Mouse (Mus musculus) heart, embryonic 12.5 days (tissue): ENCODE results near the gene Insyn1. TPM values are rescaled to one million over a fixed set of nuclear protein-coding genes. Genes with fewer than 3 reads are reported as not detected.

Experiments used
- ATAC-seq: fragments of 200-750 bp; cut with Nextera tagmentation; 2 replicates; pipeline ENCODE4 v1.8.0; 2017; ENCODE audit warnings: moderate TSS enrichment, moderate library complexity; ENCODE audit not compliant: insufficient number of reproducible peaks, low FRiP score
- H3K27ac ChIP-seq: fragments of 300-500 bp; sonication (generic); 2 replicates; pipeline ENCODE4 v1.5.1; 2016; ENCODE audit warnings: mild to moderate bottlenecking, moderate library complexity; ENCODE audit not compliant: poor library complexity, severe bottlenecking
- H3K27me3 ChIP-seq: fragments of 300-500 bp; sonication (generic); replicated peaks from 2 replicates; pipeline ENCODE4 v1.6.1; 2016; ENCODE audit warnings: mild to moderate bottlenecking, moderate library complexity
- H3K36me3 ChIP-seq: fragments of 300-500 bp; sonication (generic); 2 replicates; pipeline ENCODE4 v1.6.1; 2016; ENCODE audit warnings: mild to moderate bottlenecking, moderate library complexity
- H3K4me1 ChIP-seq: fragments of 300-500 bp; sonication (generic); replicated peaks from 2 replicates; pipeline ENCODE4 v1.6.1; 2016; ENCODE audit warnings: mild to moderate bottlenecking
- H3K4me2 ChIP-seq: fragments of 300-500 bp; sonication (generic); 2 replicates; pipeline ENCODE4 v1.6.1; 2016; ENCODE audit warnings: mild to moderate bottlenecking, moderate library complexity
- H3K4me3 ChIP-seq: fragments of 300-500 bp; sonication (generic); 2 replicates; pipeline ENCODE4 v1.5.1; 2016; ENCODE audit warnings: mild to moderate bottlenecking
- H3K9ac ChIP-seq: fragments of 300-500 bp; sonication (generic); 2 replicates; pipeline ENCODE4 v1.6.1; 2016; ENCODE audit warnings: mild to moderate bottlenecking, moderate library complexity
- H3K9me3 ChIP-seq: fragments of 300-500 bp; sonication (generic); replicated peaks from 2 replicates; pipeline ENCODE4 v1.6.1; 2016; ENCODE audit warnings: mild to moderate bottlenecking, moderate library complexity
- WGBS: fragments of 180-500 bp; shearing (Covaris S2); methylation state at CpG from one replicate; pipeline ENCODE4 v1.1.7; 2016; 5-methylcytosine and 5-hydroxymethylcytosine counted together
- polyA plus RNA-seq: library from polyadenylated mRNA; unstranded; fragments of >200 nt; fragmentation: Nextera tagmentation; extraction: Ambion mirVana; gene quantifications from 2 replicates; pipeline ENCODE4 v1.2.1, GENCODE M21; 2016

Gene Insyn1
- polyA plus RNA-seq, 1 experiment from 2014 or later: 0.97 TPM

- no peak for ATAC-seq
These were observed 34.5 kb upstream of the Insyn1 start for GRCm38 (mm10) chr9:58453791-58454378.

GRCm38 (mm10) chr9:58454886-58455285 lies 33.5 kb upstream of the Insyn1 start:
- H3K4me3 ChIP-seq: no peak overlapping the region
- ATAC-seq: no peak
- peaks cover 5% of the 10 kb centered on the region; the same call in 1 of the 2 replicates for H3K4me1 ChIP-seq
- WGBS: 35% methylated on average over 3 of the region's 3 CpGs
- H3K9ac ChIP-seq: no peak overlapping the region
- no peak overlapping the region for H3K4me2 ChIP-seq
- H3K9me3 ChIP-seq: no peaks in the 10 kb centered on the region
- no peak overlapping the region for H3K27ac ChIP-seq
- no peaks in the 10 kb centered on the region for H3K36me3 ChIP-seq
- H3K27me3 ChIP-seq: 0 out of 2 replicates have a peak, but pooled peaks cover 1% of the 10 kb centered on the region

More at GRCm38 (mm10) chr9:58453791-58454378, 34.5 kb upstream of the Insyn1 start:
- Histone ChIP-seq H3K36me3 (no peaks in the 10 kb centered on the region), H3K9ac (no peak overlapping the region), H3K4me3 (no peak overlapping the region), H3K27ac (no peak overlapping the region), H3K9me3 (no peaks in the 10 kb centered on the region), H3K27me3 (0 out of 2 replicates have a peak, but pooled peaks cover 3% of the 10 kb centered on the region), H3K4me1 (peaks cover 5% of the 10 kb centered on the region; the same call in 1 of the 2 replicates), H3K4me2 (no peak overlapping the region)
- WGBS: 59% methylated on average over 5 of the region's 5 CpGs

GRCm38 (mm10) chr9:58455798-58456197 lies 32.6 kb upstream of the Insyn1 start:
- no peak overlapping the region for H3K9ac ChIP-seq
- H3K27ac ChIP-seq: no peak overlapping the region
- no peaks in the 10 kb centered on the region for H3K9me3 ChIP-seq
- H3K36me3 ChIP-seq: no peaks in the 10 kb centered on the region
- ATAC-seq: no peak
- H3K4me3 ChIP-seq: no peak overlapping the region
- WGBS: 26% methylated on average over 13 of the region's 13 CpGs
- no peaks in the 10 kb centered on the region for H3K27me3 ChIP-seq
- no peak overlapping the region for H3K4me2 ChIP-seq
- H3K4me1 ChIP-seq: peaks cover 5% of the 10 kb centered on the region; the same call in 1 of the 2 replicates

- WGBS: 66% methylated on average over 7 of the region's 7 CpGs
- Histone ChIP-seq H3K27me3 (no peaks in the 10 kb centered on the region), H3K4me3 (no peak overlapping the region), H3K4me1 (peaks cover 5% of the 10 kb centered on the region; the same call in 1 of the 2 replicates), H3K4me2 (no peak overlapping the region), H3K9ac (no peak overlapping the region), H3K9me3 (no peaks in the 10 kb centered on the region), H3K27ac (no peak overlapping the region), H3K36me3 (no peaks in the 10 kb centered on the region)
- ATAC-seq: no peak
These were observed 30.9 kb upstream of the Insyn1 start for GRCm38 (mm10) chr9:58457481-58457955.

- no peak overlapping the region for H3K9ac ChIP-seq
- H3K36me3 ChIP-seq: no peaks in the 10 kb centered on the region
- H3K27ac ChIP-seq: no peak overlapping the region
- H3K27me3 ChIP-seq: no peaks in the 10 kb centered on the region
- WGBS: 75% methylated on average over 3 of the region's 3 CpGs
- no peaks in the 10 kb centered on the region for H3K9me3 ChIP-seq
- H3K4me1 ChIP-seq: peaks cover 5% of the 10 kb centered on the region; the same call in 1 of the 2 replicates
- no peak overlapping the region for H3K4me3 ChIP-seq
- no peak for ATAC-seq
- H3K4me2 ChIP-seq: no peak overlapping the region
These were observed 30.1 kb upstream of the Insyn1 start for GRCm38 (mm10) chr9:58458341-58458740.

GRCm38 (mm10) chr9:58458856-58459553 lies 29.4 kb upstream of the Insyn1 start:
- no peaks in the 10 kb centered on the region for H3K9me3 ChIP-seq
- H3K4me2 ChIP-seq: no peak overlapping the region
- H3K4me3 ChIP-seq: no peak overlapping the region
- H3K27ac ChIP-seq: no peak overlapping the region
- H3K4me1 ChIP-seq: peaks cover 5% of the 10 kb centered on the region; the same call in 1 of the 2 replicates
- no peaks in the 10 kb centered on the region for H3K27me3 ChIP-seq
- no peak for ATAC-seq
- H3K36me3 ChIP-seq: no peaks in the 10 kb centered on the region
- no peak overlapping the region for H3K9ac ChIP-seq
- WGBS: 77% methylated on average over 6 of the region's 6 CpGs

GRCm38 (mm10) chr9:58467345-58468025 lies 20.9 kb upstream of the Insyn1 start:
- H3K9ac ChIP-seq: no peak overlapping the region
- H3K27me3 ChIP-seq: no peaks in the 10 kb centered on the region; the same call in none of the 2 replicates
- WGBS: 51% methylated on average over 5 of the region's 5 CpGs
- no peak for ATAC-seq
- no peak overlapping the region for H3K27ac ChIP-seq
- H3K36me3 ChIP-seq: no peaks in the 10 kb centered on the region
- H3K4me1 ChIP-seq: peaks cover 6% of the 10 kb centered on the region
- H3K9me3 ChIP-seq: no peaks in the 10 kb centered on the region
- no peak overlapping the region for H3K4me3 ChIP-seq
- H3K4me2 ChIP-seq: no peak overlapping the region

GRCm38 (mm10) chr9:58470466-58470865 lies 17.9 kb upstream of the Insyn1 start:
- no peaks in the 10 kb centered on the region for H3K9me3 ChIP-seq
- peaks cover 6% of the 10 kb centered on the region for H3K4me1 ChIP-seq
- no peak overlapping the region for H3K27ac ChIP-seq
- WGBS: 70% methylated on average over 6 of the region's 6 CpGs
- no peak for ATAC-seq
- no peak overlapping the region for H3K4me3 ChIP-seq
- H3K27me3 ChIP-seq: no peaks in the 10 kb centered on the region; the same call in none of the 2 replicates
- H3K9ac ChIP-seq: no peak overlapping the region
- H3K4me2 ChIP-seq: no peak overlapping the region
- H3K36me3 ChIP-seq: no peaks in the 10 kb centered on the region

- WGBS: 70% methylated on average over 8 of the region's 8 CpGs
- no peak overlapping the region for H3K9ac ChIP-seq
- no peaks in the 10 kb centered on the region for H3K36me3 ChIP-seq
- ATAC-seq: no peak
- H3K27me3 ChIP-seq: peaks cover 7% of the 10 kb centered on the region
- no peak overlapping the region for H3K4me3 ChIP-seq
- no peaks in the 10 kb centered on the region for H3K9me3 ChIP-seq
- no peak overlapping the region for H3K27ac ChIP-seq
- no peak overlapping the region for H3K4me2 ChIP-seq
- no peaks in the 10 kb centered on the region for H3K4me1 ChIP-seq
These were observed 15.1 kb upstream of the Insyn1 start for GRCm38 (mm10) chr9:58473211-58473815.

GRCm38 (mm10) chr9:58487076-58487475 lies 1.3 kb upstream of the Insyn1 start:
- H3K27ac ChIP-seq: no peak overlapping the region
- peaks cover 79% of the 10 kb centered on the region for H3K27me3 ChIP-seq
- ATAC-seq: no peak
- H3K4me3 ChIP-seq: no peak overlapping the region
- no peak overlapping the region for H3K4me2 ChIP-seq
- peaks cover 15% of the 10 kb centered on the region for H3K4me1 ChIP-seq
- H3K9ac ChIP-seq: no peak overlapping the region
- WGBS: 8% methylated on average over 3 of the region's 3 CpGs
- H3K36me3 ChIP-seq: no peaks in the 10 kb centered on the region
- H3K9me3 ChIP-seq: no peaks in the 10 kb centered on the region
